Mouse (Mus musculus): ENCODE data around the gene Chd2. TPM values are rescaled to one million over a fixed set of nuclear protein-coding genes. Genes with fewer than 3 reads are reported as not detected.

Chd2 gene
- polyA plus RNA-seq, 1 experiment from 2014 or later = 61.0 TPM

DNA sequence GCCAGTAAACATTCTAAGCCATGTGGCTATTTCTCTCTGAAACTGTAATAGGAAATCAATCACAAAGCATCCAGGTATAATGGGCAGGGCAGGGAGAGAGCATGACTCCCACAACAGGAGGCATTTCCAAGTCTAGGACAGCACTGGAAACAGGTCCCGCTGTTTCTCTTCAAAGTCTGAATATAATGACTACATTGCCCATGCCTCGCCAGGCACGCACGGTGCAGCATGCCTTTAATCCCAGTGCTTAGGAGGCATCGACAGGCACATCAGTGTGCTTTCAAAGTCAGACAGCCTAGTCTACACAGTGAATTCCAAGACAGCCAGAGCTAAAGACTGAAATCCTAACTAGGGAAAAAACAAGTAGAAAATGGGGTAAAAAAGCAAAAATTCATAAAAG lies 24.8 kb downstream of the Chd2 start:
- no peaks in the 10 kb centered on the region for H3K9me3 ChIP-seq (ENCODE audit: control insufficient read depth, low read length)
- H3K27ac ChIP-seq (ENCODE audit: low read depth, low read length) = no peak overlapping the region
- no peak overlapping the region for H3K4me3 ChIP-seq (ENCODE audit: low read depth, low read length)
- peaks cover 14% of the 10 kb centered on the region for H3K36me3 ChIP-seq (ENCODE audit: control insufficient read depth, insufficient read depth, low read length)
- no peak overlapping the region for H3K4me2 ChIP-seq (ENCODE audit: low read depth, low read length, severe bottlenecking)
- DNase-seq (ENCODE audit: low spot score) (no peak), ATAC-seq (replicated peaks; ENCODE audit: low FRiP score) (no peak; the same call in 1 of the 2 replicates)
- no peak overlapping the region for H3K9ac ChIP-seq (ENCODE audit: low read length)
- H3K4me1 ChIP-seq (replicated peaks; ENCODE audit: control insufficient read depth, insufficient read depth, low read length) = no peaks in the 10 kb centered on the region; the same call in 1 of the 2 replicates
- H3K27me3 ChIP-seq (ENCODE audit: control insufficient read depth, insufficient read depth, low read length) = no peaks in the 10 kb centered on the region
- 80% methylated on average over 5 of the region's 5 CpGs for WGBS

DNA sequence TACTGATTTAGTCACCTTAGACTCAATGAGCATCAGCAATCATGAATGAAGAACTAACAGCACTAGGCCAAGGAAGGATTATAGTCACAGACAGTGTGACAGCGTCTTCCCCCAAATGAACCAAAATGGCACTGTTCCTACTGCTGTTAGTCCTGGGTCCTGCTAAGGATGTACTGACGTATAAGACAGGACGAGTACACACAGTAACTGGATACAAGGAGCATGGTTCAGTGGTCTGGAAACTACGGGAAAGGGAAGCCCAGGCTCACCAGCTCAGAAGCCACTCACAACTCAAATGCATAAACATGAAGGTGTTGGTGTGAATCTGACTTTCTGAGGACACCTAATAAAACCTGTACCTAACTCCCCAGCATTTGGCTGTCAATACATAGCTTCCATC lies 27.1 kb downstream of the Chd2 start:
- ATAC-seq (replicated peaks; ENCODE audit: low FRiP score) = no peak
- peaks cover 26% of the 10 kb centered on the region for H3K36me3 ChIP-seq (ENCODE audit: control insufficient read depth, insufficient read depth, low read length)
- 91% methylated on average over 4 of the region's 4 CpGs for WGBS

DNA sequence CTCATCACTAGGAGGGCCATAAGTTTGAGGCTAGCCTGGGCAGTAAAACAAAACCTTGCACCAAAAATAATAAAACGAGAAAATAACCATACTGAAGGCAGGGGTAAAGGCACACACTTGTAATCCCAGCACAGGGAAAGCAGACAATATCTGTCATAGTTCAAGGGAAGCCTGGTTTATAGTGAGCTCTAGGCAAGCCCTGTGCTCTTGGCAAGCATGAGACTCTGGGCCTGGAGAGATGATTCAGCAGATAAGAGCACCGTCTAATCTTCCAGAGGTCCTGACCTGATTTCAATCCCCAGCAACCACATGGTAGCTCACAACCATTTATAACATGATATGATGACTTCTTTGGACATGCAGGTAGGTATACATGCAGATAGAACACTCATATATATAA lies 29.2 kb downstream of the Chd2 start:
- Histone ChIP-seq H3K9me3 (ENCODE audit: control insufficient read depth, low read length) (no peaks in the 10 kb centered on the region), H3K4me1 (replicated peaks; ENCODE audit: control insufficient read depth, insufficient read depth, low read length) (no peaks in the 10 kb centered on the region), H3K36me3 (ENCODE audit: control insufficient read depth, insufficient read depth, low read length) (peaks cover 32% of the 10 kb centered on the region), H3K4me3 (ENCODE audit: low read depth, low read length) (no peak overlapping the region), H3K9ac (ENCODE audit: low read length) (no peak overlapping the region), H3K27ac (ENCODE audit: low read depth, low read length) (no peak overlapping the region), H3K27me3 (ENCODE audit: control insufficient read depth, insufficient read depth, low read length) (no peaks in the 10 kb centered on the region), H3K4me2 (ENCODE audit: low read depth, low read length, severe bottlenecking) (no peak overlapping the region)
- ATAC-seq (replicated peaks; ENCODE audit: low FRiP score) (no peak), DNase-seq (ENCODE audit: low spot score) (no peak)
- 84% methylated on average over 2 of the region's 2 CpGs for WGBS

More for the DNA sequence above, 27.1 kb downstream of the Chd2 start:
- Histone ChIP-seq H3K27me3 (ENCODE audit: control insufficient read depth, insufficient read depth, low read length) (no peaks in the 10 kb centered on the region), H3K9me3 (ENCODE audit: control insufficient read depth, low read length) (no peaks in the 10 kb centered on the region), H3K9ac (ENCODE audit: low read length) (no peak overlapping the region), H3K4me2 (ENCODE audit: low read depth, low read length, severe bottlenecking) (no peak overlapping the region), H3K27ac (ENCODE audit: low read depth, low read length) (no peak overlapping the region), H3K4me3 (ENCODE audit: low read depth, low read length) (no peak overlapping the region), H3K4me1 (replicated peaks; ENCODE audit: control insufficient read depth, insufficient read depth, low read length) (no peaks in the 10 kb centered on the region)
- DNase-seq (ENCODE audit: low spot score) = no peak

DNA sequence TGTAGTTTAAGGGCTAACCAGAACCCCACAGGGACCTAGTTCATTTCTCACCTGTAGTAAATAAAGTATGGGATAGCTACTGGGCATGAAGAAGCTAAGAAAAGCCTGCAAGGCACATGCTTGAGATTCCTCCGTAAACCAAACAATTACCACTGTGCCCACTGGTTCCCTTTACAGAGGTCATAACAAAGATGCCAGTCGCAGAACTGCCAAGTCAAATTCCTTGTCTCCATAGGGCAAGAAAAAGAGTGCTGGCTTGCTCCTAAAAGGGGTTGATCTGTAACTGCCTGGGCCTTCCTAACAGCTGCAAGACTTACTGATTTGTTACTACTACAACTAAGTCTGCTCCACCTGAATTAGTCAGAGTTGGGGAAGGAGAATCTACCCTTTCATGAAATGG lies 32.9 kb downstream of the Chd2 start:
- H3K4me1 ChIP-seq (replicated peaks; ENCODE audit: control insufficient read depth, insufficient read depth, low read length) = no peaks in the 10 kb centered on the region
- H3K27ac ChIP-seq (ENCODE audit: low read depth, low read length) = no peak overlapping the region
- 92% methylated on average over 2 of the region's 2 CpGs for WGBS
- no peaks in the 10 kb centered on the region for H3K27me3 ChIP-seq (ENCODE audit: control insufficient read depth, insufficient read depth, low read length)
- peaks cover 27% of the 10 kb centered on the region for H3K36me3 ChIP-seq (ENCODE audit: control insufficient read depth, insufficient read depth, low read length)
- ATAC-seq (replicated peaks; ENCODE audit: low FRiP score) (no peak), DNase-seq (ENCODE audit: low spot score) (no peak)
- no peak overlapping the region for H3K9ac ChIP-seq (ENCODE audit: low read length)
- H3K4me2 ChIP-seq (ENCODE audit: low read depth, low read length, severe bottlenecking) = no peak overlapping the region
- no peak overlapping the region for H3K4me3 ChIP-seq (ENCODE audit: low read depth, low read length)
- H3K9me3 ChIP-seq (ENCODE audit: control insufficient read depth, low read length) = no peaks in the 10 kb centered on the region

DNA sequence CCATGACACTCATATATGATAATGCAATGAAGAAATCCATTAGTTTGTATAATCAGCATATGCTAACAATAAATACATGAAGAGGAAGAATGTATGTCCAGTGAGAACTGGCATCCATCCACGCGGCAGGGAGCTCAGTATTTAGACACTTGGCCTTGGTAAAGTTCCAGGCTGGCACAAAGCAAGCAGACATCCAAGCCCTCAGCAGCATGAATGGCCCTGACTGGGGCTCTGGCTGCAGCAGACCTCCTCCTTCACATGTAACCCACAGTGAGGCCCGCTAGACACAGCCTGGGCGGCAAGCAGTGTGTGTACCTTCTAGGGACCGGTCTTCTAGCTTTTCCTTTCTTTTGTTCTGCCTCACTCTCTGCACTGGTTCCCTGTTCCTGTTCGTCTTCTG lies 34.1 kb downstream of the Chd2 start:
- H3K36me3 ChIP-seq (ENCODE audit: control insufficient read depth, insufficient read depth, low read length) = peaks cover 31% of the 10 kb centered on the region
- WGBS = 96% methylated on average over 6 of the region's 6 CpGs
- no peaks in the 10 kb centered on the region for H3K27me3 ChIP-seq (ENCODE audit: control insufficient read depth, insufficient read depth, low read length)
- H3K9me3 ChIP-seq (ENCODE audit: control insufficient read depth, low read length) = no peaks in the 10 kb centered on the region
- H3K27ac ChIP-seq (ENCODE audit: low read depth, low read length) = no peak overlapping the region
- no peak overlapping the region for H3K4me2 ChIP-seq (ENCODE audit: low read depth, low read length, severe bottlenecking)
- no peak overlapping the region for H3K4me3 ChIP-seq (ENCODE audit: low read depth, low read length)
- DNase-seq (ENCODE audit: low spot score) = no peak
- no peak overlapping the region for H3K9ac ChIP-seq (ENCODE audit: low read length)
- ATAC-seq (replicated peaks; ENCODE audit: low FRiP score) = no peak
- no peaks in the 10 kb centered on the region for H3K4me1 ChIP-seq (replicated peaks; ENCODE audit: control insufficient read depth, insufficient read depth, low read length)

DNA sequence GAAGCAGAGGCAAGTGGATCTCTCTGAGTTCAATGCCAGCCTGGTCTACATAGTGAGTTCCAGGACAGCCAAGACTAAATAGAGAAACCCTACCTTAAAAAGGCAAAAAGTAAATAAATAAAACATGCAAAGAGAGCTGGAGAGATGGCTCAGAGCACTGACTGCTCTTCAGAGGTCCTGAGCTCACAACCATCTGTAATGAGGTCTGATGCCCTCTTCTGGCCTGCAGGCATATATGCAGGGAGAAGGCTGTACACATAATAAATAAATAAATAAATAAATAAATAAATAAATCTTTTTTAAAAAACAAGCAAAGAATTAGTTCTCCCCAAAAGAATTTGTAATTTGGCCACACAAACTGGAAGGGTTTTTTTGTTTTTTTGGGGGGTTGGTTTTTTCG lies 34.8 kb downstream of the Chd2 start:
- H3K9me3 ChIP-seq (ENCODE audit: control insufficient read depth, low read length) = no peaks in the 10 kb centered on the region
- H3K4me1 ChIP-seq (replicated peaks; ENCODE audit: control insufficient read depth, insufficient read depth, low read length) = no peaks in the 10 kb centered on the region
- H3K27ac ChIP-seq (ENCODE audit: low read depth, low read length) = no peak overlapping the region
- no peak for ATAC-seq (replicated peaks; ENCODE audit: low FRiP score)
- no peak overlapping the region for H3K9ac ChIP-seq (ENCODE audit: low read length)
- H3K27me3 ChIP-seq (ENCODE audit: control insufficient read depth, insufficient read depth, low read length) = no peaks in the 10 kb centered on the region
- H3K36me3 ChIP-seq (ENCODE audit: control insufficient read depth, insufficient read depth, low read length) = peaks cover 34% of the 10 kb centered on the region
- WGBS = 97% methylated on average over 1 of the region's 1 CpGs
- no peak for DNase-seq (ENCODE audit: low spot score)
- no peak overlapping the region for H3K4me2 ChIP-seq (ENCODE audit: low read depth, low read length, severe bottlenecking)
- no peak overlapping the region for H3K4me3 ChIP-seq (ENCODE audit: low read depth, low read length)

DNA sequence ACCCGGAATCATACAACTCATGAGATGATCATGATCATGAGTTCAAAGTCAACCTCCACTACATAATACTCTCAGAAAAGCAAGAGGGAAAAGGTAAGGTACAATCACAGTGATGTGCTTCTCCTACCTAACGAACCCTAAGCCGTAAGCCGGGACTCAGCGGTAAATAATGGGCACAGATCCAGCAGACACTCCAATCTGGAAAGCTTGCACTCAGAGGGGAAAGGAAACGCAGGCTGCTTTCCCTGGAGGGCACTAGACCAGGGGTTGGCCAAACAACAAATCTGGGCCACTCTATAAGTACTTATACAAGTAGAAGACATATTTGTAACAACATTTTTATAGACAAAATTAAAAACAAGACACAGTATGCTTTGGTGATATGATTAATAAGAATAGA lies 36.4 kb downstream of the Chd2 start:
- no peak overlapping the region for H3K27ac ChIP-seq (ENCODE audit: low read depth, low read length)
- no peak overlapping the region for H3K4me3 ChIP-seq (ENCODE audit: low read depth, low read length)
- ATAC-seq (replicated peaks; ENCODE audit: low FRiP score) (no peak), DNase-seq (ENCODE audit: low spot score) (no peak)
- WGBS = 87% methylated on average over 6 of the region's 6 CpGs
- no peak overlapping the region for H3K9ac ChIP-seq (ENCODE audit: low read length)
- H3K36me3 ChIP-seq (ENCODE audit: control insufficient read depth, insufficient read depth, low read length) = peaks cover 33% of the 10 kb centered on the region
- H3K4me1 ChIP-seq (replicated peaks; ENCODE audit: control insufficient read depth, insufficient read depth, low read length) = no peaks in the 10 kb centered on the region
- H3K9me3 ChIP-seq (ENCODE audit: control insufficient read depth, low read length) = no peaks in the 10 kb centered on the region
- no peaks in the 10 kb centered on the region for H3K27me3 ChIP-seq (ENCODE audit: control insufficient read depth, insufficient read depth, low read length)
- H3K4me2 ChIP-seq (ENCODE audit: low read depth, low read length, severe bottlenecking) = no peak overlapping the region

DNA sequence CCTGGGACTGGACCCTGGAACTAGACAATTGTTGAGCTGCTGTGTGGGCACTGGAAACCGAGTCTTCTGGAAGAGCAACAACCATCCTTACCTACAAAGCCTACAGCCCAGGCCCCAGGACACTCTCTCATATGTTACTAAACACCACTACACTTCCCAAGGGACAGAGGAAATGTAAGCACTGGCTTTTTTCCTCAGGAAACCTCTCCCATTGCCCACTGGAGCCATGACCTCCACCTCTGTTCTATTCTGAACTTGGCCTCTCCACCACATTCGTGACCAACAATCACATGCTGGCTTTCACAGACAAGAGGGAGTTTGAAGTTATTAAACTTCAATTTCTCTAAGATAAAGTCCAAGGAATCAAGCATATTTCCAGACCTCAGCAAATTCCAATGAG lies 43.4 kb downstream of the Chd2 start:
- WGBS = 99% methylated on average over 2 of the region's 2 CpGs
- ATAC-seq (replicated peaks; ENCODE audit: low FRiP score) = no peak

DNA sequence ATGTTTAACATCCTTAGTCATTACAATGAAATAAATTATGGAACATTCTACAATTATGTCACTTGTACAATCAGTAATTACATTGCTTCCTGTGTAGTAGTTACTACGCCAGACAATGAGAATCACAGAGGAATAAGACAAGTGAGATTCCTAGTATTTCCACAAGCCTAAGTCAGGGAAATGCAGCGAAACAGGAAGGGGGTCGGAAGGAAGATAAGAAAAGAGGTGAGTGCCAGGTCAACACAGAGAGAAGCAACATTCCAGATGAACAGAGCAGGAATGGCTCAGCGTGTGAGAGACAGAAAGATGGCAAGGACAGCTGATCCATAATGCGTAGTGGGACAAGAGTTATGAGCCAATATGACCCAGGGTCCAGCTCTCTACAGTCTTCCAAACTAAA lies 52.4 kb downstream of the Chd2 start:
- H3K9me3 ChIP-seq (ENCODE audit: control insufficient read depth, low read length) = no peaks in the 10 kb centered on the region
- 89% methylated on average over 5 of the region's 5 CpGs for WGBS
- H3K9ac ChIP-seq (ENCODE audit: low read length) = no peak overlapping the region
- no peak overlapping the region for H3K27ac ChIP-seq (ENCODE audit: low read depth, low read length)
- H3K4me1 ChIP-seq (replicated peaks; ENCODE audit: control insufficient read depth, insufficient read depth, low read length) = no peaks in the 10 kb centered on the region
- ATAC-seq (replicated peaks; ENCODE audit: low FRiP score) (no peak), DNase-seq (ENCODE audit: low spot score) (no peak)
- H3K27me3 ChIP-seq (ENCODE audit: control insufficient read depth, insufficient read depth, low read length) = no peaks in the 10 kb centered on the region
- H3K4me2 ChIP-seq (ENCODE audit: low read depth, low read length, severe bottlenecking) = no peak overlapping the region
- peaks cover 14% of the 10 kb centered on the region for H3K36me3 ChIP-seq (ENCODE audit: control insufficient read depth, insufficient read depth, low read length)
- no peak overlapping the region for H3K4me3 ChIP-seq (ENCODE audit: low read depth, low read length)

More for the DNA sequence above, 43.4 kb downstream of the Chd2 start:
- H3K27me3 ChIP-seq (ENCODE audit: control insufficient read depth, insufficient read depth, low read length) = no peaks in the 10 kb centered on the region
- no peaks in the 10 kb centered on the region for H3K4me1 ChIP-seq (replicated peaks; ENCODE audit: control insufficient read depth, insufficient read depth, low read length)
- DNase-seq (ENCODE audit: low spot score) = no peak
- no peak overlapping the region for H3K4me2 ChIP-seq (ENCODE audit: low read depth, low read length, severe bottlenecking)
- H3K36me3 ChIP-seq (ENCODE audit: control insufficient read depth, insufficient read depth, low read length) = peaks cover 35% of the 10 kb centered on the region
- H3K27ac ChIP-seq (ENCODE audit: low read depth, low read length) = no peak overlapping the region
- H3K9me3 ChIP-seq (ENCODE audit: control insufficient read depth, low read length) = no peaks in the 10 kb centered on the region
- H3K9ac ChIP-seq (ENCODE audit: low read length) = no peak overlapping the region
- no peak overlapping the region for H3K4me3 ChIP-seq (ENCODE audit: low read depth, low read length)

Measured in forebrain, embryonic 11.5 days (tissue).